Mouse (Mus musculus): ENCODE results near the gene Tsn. TPM values are rescaled to one million over a fixed set of nuclear protein-coding genes. Genes with fewer than 3 reads are reported as not detected.

The Tsn gene
- polyA plus RNA-seq (2015; fragmentation: Illumina TruSeq; extraction: RNeasy Lipid Tissue Mini Kit (QIAGEN cat#74804); ENCODE audit: insufficient read depth, low replicate concordance): 125 TPM

DNA sequence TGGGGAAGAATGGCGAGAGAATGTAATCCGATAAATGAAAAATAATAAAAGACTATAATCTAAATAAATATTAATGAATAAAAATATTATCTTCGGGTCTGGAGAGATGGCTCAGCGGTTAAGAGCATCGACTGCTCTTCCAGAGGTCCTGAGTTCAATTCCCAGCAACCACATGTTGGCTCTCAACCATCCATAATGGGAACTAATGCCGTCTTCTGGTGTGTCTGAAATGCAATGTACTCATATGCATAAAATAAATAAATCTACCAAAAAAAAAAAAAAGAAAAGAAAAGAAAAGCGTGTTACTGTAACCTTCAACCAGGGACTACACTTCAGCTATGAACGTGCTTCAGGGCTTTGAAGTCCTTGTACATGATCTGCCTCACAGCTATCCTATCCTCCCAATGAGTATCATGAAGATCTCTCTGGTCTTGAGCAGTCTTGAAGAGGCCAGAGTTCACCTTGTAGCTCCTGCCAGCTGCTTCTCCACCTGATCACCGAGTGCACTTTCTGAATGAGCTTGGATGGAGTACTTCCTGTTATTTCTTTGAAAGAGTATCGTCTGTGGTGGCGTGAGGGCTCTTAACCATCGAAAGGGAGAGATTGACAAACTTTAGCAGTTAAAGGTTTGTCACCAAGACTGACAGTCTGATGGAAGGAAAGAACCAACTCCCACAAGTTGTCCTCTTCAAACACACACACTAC lies at the start of gene Tsn:
TSS of gene Tsn (minus strand) at position 118 of the 705 bp plus-strand sequence.

DNA sequence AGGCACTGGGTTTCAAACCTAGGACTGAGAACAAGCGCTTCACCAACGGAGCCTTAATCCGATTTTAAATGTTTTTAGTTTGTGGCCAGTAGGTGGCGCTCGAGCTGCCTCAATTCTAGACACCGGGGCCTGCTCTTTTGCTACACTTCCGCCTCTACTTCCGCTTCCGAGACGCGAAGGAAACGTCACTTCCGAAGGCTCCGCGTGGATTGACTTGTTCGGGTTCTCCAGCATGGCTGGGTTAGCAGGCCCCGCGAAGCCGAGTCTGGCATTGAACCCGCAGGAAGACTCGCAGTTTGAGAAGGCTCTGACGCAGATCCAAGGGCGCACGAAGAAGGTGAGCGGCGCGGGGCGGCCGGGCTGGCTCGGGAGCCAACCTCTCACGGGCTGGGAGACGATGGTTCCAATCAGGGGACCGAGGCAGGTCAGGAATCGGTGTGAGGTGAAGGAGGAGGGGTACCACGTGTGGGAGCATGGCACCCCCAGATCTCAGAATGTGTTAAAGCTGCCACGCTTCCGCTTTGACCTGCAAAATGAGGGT lies 10.2 kb upstream of the Tsn start, which contains the start of gene Nifk:
TSS of gene Nifk (plus strand) at position 179 of the 541 bp plus-strand sequence.

Other genes with a start within 250 kb of the Tsn start
- not detected for gene Gm29106, start 135.2 kb downstream of the Tsn start, polyA plus RNA-seq (2015; fragmentation: Illumina TruSeq; extraction: RNeasy Lipid Tissue Mini Kit (QIAGEN cat#74804); ENCODE audit: insufficient read depth, low replicate concordance)
- 63.2 TPM for gene Nifk, start 10.1 kb upstream of the Tsn start, polyA plus RNA-seq (2015; fragmentation: Illumina TruSeq; extraction: RNeasy Lipid Tissue Mini Kit (QIAGEN cat#74804); ENCODE audit: insufficient read depth, low replicate concordance)
- gene Clasp1, start 77.3 kb upstream of the Tsn start, polyA plus RNA-seq (2015; fragmentation: Illumina TruSeq; extraction: RNeasy Lipid Tissue Mini Kit (QIAGEN cat#74804); ENCODE audit: insufficient read depth, low replicate concordance): 37.2 TPM